Mouse (Mus musculus) embryonic facial prominence, embryonic 11.5 days (tissue): ENCODE measurements at regions not wholly inside any gene's neighbourhood (a gene's known extent, or its start where the extent isn't known, plus 50 kb on each side); places are given as distances from the start of the nearest gene placed in this dataset.

Experiments
- ATAC-seq: fragments of 200-750 bp; cut with Nextera tagmentation; replicated peaks from 2 replicates; pipeline ENCODE4 v1.8.0; 2017; ENCODE audit warnings: low read depth; ENCODE audit not compliant: insufficient number of reproducible peaks, low FRiP score, low TSS enrichment
- DNase-seq: peaks from one replicate; pipeline ENCODE4 v3.0.0-alpha.2; 2015; ENCODE audit warnings: low spot score
- H3K27ac ChIP-seq: fragments of 300-500 bp; sonication (generic); replicated peaks from 2 replicates; pipeline ENCODE4 v1.5.1; 2014; ENCODE audit warnings: mild to moderate bottlenecking, low read depth, low read length, control low read depth
- H3K27me3 ChIP-seq: fragments of 300-500 bp; sonication (generic); 2 replicates; pipeline ENCODE4 v1.6.1; 2014; ENCODE audit warnings: mild to moderate bottlenecking, low read length, moderate library complexity, mixed read lengths; ENCODE audit not compliant: control insufficient read depth, insufficient read depth
- H3K36me3 ChIP-seq: fragments of 300-500 bp; sonication (generic); replicated peaks from 2 replicates; pipeline ENCODE4 v1.6.1; 2014; ENCODE audit warnings: low read depth, mild to moderate bottlenecking, low read length, moderate library complexity, mixed read lengths; ENCODE audit not compliant: control insufficient read depth, insufficient read depth
- H3K4me1 ChIP-seq: fragments of 300-500 bp; sonication (generic); 2 replicates; pipeline ENCODE4 v1.6.1; 2014; ENCODE audit warnings: low read length, mixed read lengths; ENCODE audit not compliant: control insufficient read depth, insufficient read depth
- H3K4me2 ChIP-seq: fragments of 300-500 bp; sonication (generic); 2 replicates; pipeline ENCODE4 v1.6.1; 2014; ENCODE audit warnings: low read depth, mild to moderate bottlenecking, control low read depth, low read length, moderate library complexity
- H3K4me3 ChIP-seq: fragments of 300-500 bp; sonication (generic); 2 replicates; pipeline ENCODE4 v1.5.1; 2014; ENCODE audit warnings: low read depth, low read length, control low read depth
- H3K9ac ChIP-seq: fragments of 300-500 bp; sonication (generic); replicated peaks from 2 replicates; pipeline ENCODE4 v1.6.1; 2014; ENCODE audit warnings: mild to moderate bottlenecking, control low read depth, low read length
- H3K9me3 ChIP-seq: fragments of 300-500 bp; sonication (generic); replicated peaks from 2 replicates; pipeline ENCODE4 v1.6.1; 2016; ENCODE audit warnings: mild to moderate bottlenecking, low read length, inconsistent platforms, mixed read lengths; ENCODE audit not compliant: control insufficient read depth
- WGBS: fragments of 180-500 bp; shearing (Covaris S2); extraction: QIAGEN DNeasy Blood & Tissue Kit; methylation state at CpG from one replicate; pipeline ENCODE4 v1.1.7; 2014; 5-methylcytosine and 5-hydroxymethylcytosine counted together

DNA sequence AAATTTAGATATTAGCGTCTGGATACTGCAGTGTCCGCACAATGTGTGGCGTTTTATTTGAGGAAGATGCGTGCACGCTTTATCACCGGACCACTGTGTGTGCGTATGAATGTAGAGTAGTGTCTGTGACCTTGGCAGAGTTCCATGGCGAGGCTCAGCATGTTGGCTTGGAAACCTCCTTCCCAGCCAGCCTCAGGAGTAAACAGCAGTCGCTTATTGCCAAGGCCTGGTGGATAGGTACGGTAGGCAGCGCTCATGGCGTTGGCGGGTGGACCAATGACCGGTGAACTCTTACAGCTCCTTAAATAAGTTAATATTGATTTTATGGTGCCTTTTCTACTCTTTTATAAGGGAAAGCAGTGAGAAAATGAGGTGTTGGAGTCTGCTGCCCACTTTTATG lies 172.9 kb upstream of the Fermt1 start:
- Histone ChIP-seq H3K4me2 (no peak overlapping the region), H3K36me3 (no peaks in the 10 kb centered on the region), H3K27me3 (no peaks in the 10 kb centered on the region), H3K27ac (no peak overlapping the region), H3K9ac (no peak overlapping the region), H3K4me1 (no peaks in the 10 kb centered on the region), H3K4me3 (no peak overlapping the region), H3K9me3 (no peaks in the 10 kb centered on the region)
- WGBS = 94% methylated on average over 14 of the region's 14 CpGs
- DNase-seq = no peak
- ATAC-seq = no peak

DNA sequence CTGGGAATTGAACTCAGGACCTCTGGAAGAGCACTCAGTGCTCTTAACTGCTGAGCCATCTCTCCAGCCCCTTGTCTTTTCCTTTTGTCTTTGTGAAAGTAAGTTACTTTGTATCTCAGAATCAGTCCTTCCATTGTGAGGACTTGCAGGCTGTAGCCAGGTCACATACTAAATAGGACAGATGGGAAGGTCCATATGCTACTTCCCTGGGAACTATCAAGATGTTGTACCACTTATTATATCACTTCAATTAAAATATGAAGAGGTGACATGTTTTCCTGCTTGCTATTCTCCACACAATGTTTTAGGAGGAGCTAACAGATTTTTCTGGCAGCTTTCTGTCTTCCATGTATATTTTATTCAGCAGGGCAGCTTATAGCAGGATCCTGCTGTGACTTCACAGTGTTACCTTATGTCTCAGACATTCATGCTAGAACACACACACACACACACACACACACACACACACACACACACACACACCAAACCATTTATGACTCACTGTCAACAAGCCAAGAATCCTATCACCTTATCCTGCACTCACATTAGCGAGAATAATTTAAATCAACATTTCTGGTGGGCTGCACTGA lies 179.6 kb upstream of the Fermt1 start:
- WGBS = 77% methylated on average over 1 of the region's 1 CpGs
- H3K27ac ChIP-seq = no peak overlapping the region
- no peaks in the 10 kb centered on the region for H3K9me3 ChIP-seq
- H3K36me3 ChIP-seq = no peaks in the 10 kb centered on the region
- no peaks in the 10 kb centered on the region for H3K4me1 ChIP-seq
- no peak overlapping the region for H3K4me2 ChIP-seq
- no peaks in the 10 kb centered on the region for H3K27me3 ChIP-seq
- no peak overlapping the region for H3K9ac ChIP-seq
- H3K4me3 ChIP-seq = no peak overlapping the region
- DNase-seq (no peak), ATAC-seq (no peak)

DNA sequence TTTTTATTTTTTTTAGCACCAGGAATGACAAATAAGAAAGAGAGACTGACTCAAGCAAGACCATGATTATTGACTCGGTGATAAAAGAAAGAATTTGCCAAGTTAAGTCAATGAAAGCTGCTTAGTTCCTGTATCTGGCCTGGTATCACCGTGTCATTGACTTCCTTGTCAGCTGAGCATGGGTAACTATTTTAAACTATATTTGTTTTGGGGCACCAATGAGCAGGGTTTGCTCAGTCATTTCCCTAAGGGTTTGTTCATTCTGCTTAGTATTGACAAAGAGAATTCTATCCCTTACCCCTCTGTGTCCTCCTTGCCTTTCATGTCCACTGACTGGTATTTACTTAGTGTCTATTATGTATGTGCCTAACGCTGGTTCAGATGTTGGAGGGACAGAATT lies 189.2 kb upstream of the Fermt1 start:
- Histone ChIP-seq H3K9me3 (no peaks in the 10 kb centered on the region), H3K27me3 (no peaks in the 10 kb centered on the region), H3K9ac (no peak overlapping the region), H3K36me3 (no peaks in the 10 kb centered on the region), H3K4me1 (no peaks in the 10 kb centered on the region), H3K4me2 (no peak overlapping the region), H3K27ac (no peak overlapping the region), H3K4me3 (no peak overlapping the region)
- ATAC-seq (no peak), DNase-seq (no peak)
- WGBS = 65% methylated on average over 3 of the region's 3 CpGs

DNA sequence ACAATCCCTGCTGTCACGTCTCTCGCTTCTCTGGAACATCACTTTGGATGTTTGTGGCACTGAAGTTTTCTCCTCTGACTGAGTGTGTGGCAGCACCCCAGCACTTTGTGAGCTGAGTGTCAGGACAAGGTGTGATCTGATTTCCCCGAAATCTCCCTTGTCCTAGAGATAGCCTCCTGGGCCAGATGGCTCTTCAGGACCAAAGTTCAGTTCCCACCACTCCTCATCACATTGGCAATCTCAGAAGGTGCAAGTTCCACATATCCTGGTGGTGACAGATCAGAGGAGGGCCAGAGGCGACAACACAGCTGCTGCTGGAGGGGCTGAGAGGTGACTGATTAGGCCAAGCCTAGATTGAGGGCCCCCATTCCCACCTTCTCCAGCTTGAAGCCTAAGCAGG lies 193.2 kb upstream of the Fermt1 start:
- Histone ChIP-seq H3K9me3 (no peaks in the 10 kb centered on the region), H3K9ac (no peak overlapping the region), H3K36me3 (no peaks in the 10 kb centered on the region), H3K27me3 (no peaks in the 10 kb centered on the region), H3K27ac (no peak overlapping the region), H3K4me3 (no peak overlapping the region), H3K4me1 (no peaks in the 10 kb centered on the region), H3K4me2 (no peak overlapping the region)
- DNase-seq (no peak), ATAC-seq (no peak)
- WGBS = 90% methylated on average over 4 of the region's 4 CpGs

DNA sequence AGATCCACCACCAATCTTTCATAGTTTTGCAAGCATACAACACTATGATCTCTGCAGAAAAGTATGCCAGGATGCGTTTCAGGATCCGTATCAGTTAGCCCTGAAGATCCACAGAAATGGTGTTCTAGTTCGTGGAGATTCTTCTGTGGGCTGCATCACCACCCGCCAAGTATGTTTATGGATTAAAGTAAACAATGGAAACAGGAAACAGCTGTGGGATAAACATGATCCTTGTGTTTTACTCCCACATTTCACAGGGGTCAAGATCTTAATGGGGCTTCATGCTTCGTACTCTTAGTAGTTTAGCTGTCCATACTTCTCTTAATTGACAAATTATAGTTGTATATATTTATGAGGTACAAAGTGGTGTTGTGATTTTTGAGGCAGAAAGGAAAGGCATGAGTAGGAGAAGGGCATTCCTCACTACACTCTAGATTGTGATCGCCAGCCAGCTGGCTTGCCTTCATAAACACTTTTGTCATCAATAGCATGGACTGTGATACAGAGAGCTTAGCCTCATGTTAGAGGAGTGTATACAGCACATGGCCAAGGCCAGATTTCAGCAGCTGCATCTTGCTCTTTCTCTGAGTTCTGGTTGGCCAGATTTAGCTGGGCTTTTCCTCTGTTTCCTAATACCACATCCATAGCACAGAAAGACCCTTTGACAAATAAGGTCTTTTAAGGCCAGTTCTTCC lies 195.8 kb upstream of the Fermt1 start:
- H3K4me3 ChIP-seq = no peak overlapping the region

DNA sequence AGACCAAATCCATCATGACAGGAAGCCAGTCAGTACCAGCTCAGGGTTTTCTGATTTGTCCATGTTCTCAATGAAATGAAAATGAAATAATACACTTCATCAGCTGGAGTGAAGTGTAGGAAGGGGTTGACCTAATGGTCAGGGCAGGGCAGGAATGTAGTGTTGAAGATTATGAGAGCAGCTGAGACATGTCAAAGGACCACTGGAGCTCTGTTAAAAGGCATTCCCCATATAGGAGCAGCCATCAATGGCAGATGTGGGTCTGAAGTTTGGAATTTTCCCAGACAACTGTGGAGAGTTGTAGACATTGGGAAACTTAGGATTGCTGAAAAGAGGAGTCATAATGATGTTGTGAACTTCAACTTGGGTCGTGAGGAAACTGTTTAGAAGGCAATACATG lies 206.8 kb upstream of the Fermt1 start:
- no peaks in the 10 kb centered on the region for H3K4me1 ChIP-seq
- DNase-seq (no peak), ATAC-seq (no peak)
- no peak overlapping the region for H3K4me3 ChIP-seq
- H3K4me2 ChIP-seq = no peak overlapping the region
- no peak overlapping the region for H3K27ac ChIP-seq
- H3K36me3 ChIP-seq = no peaks in the 10 kb centered on the region
- no peaks in the 10 kb centered on the region for H3K27me3 ChIP-seq
- H3K9ac ChIP-seq = no peak overlapping the region
- H3K9me3 ChIP-seq = no peaks in the 10 kb centered on the region
- 88% methylated on average over 1 of the region's 1 CpGs for whole genome bisulfite sequencing

More for the DNA sequence above, 195.8 kb upstream of the Fermt1 start:
- Histone ChIP-seq H3K27ac (no peak overlapping the region), H3K27me3 (no peaks in the 10 kb centered on the region), H3K4me2 (no peak overlapping the region), H3K4me1 (no peaks in the 10 kb centered on the region), H3K36me3 (no peaks in the 10 kb centered on the region), H3K9me3 (no peaks in the 10 kb centered on the region), H3K9ac (no peak overlapping the region)
- WGBS = 74% methylated on average over 6 of the region's 6 CpGs
- no peak for DNase-seq
- no peak for ATAC-seq

DNA sequence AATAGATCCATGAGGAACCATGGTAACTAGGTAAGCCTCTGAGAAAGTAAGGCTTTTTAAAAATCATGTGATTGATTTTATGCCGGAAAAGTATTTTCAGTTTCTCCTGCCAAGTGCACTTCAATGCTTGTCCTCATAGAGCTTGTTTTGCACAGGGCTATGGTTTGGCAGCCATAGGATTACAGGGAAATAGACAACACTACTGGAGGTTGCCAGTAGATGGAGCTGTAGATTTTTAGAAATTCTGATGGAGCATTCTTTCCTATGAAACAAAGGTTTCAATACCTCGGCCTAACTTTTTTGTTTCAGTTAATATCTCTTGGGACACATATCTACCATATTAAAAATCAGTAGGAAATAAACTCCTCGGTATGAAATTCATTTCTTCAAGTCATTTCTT lies 210.8 kb upstream of the Fermt1 start:
- Histone ChIP-seq H3K4me2 (no peak overlapping the region), H3K4me1 (no peaks in the 10 kb centered on the region), H3K9ac (no peak overlapping the region), H3K27ac (no peak overlapping the region), H3K36me3 (no peaks in the 10 kb centered on the region), H3K27me3 (no peaks in the 10 kb centered on the region), H3K9me3 (no peaks in the 10 kb centered on the region), H3K4me3 (no peak overlapping the region)
- ATAC-seq (no peak), DNase-seq (peak; percentile 76)
- 56% methylated on average over 3 of the region's 3 CpGs for WGBS

DNA sequence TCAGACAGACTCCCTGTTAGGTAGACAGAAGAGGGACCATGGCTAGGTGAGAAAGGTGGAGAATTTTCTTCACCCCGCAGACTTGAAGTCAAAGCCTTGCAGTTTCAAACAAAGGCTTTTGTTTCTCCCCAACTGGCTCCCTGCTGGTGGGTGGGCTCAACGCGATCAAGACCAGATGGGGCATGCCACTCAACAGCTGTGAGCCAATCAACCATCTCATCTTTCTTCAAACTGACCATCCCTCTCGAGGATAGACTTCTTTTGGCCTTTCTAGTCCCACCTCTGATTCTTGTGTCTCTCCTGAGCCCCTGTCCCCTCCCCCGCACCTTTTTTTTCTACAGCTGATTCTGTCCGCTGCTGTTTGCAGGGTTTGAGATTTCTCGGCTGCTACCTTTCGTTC lies 212.5 kb upstream of the Fermt1 start:
- H3K27me3 ChIP-seq = no peaks in the 10 kb centered on the region
- no peaks in the 10 kb centered on the region for H3K9me3 ChIP-seq
- no peaks in the 10 kb centered on the region for H3K4me1 ChIP-seq
- DNase-seq = peak; percentile 21
- no peak for ATAC-seq
- WGBS = 37% methylated on average over 8 of the region's 8 CpGs
- no peak overlapping the region for H3K9ac ChIP-seq
- H3K36me3 ChIP-seq = no peaks in the 10 kb centered on the region
- no peak overlapping the region for H3K4me2 ChIP-seq
- no peak overlapping the region for H3K4me3 ChIP-seq
- no peak overlapping the region for H3K27ac ChIP-seq
